Mouse (Mus musculus): ENCODE results near the gene Zfp287. TPM values are rescaled to one million over a fixed set of nuclear protein-coding genes. Genes with fewer than 3 reads are reported as not detected.

Zfp287 gene
- polyA plus RNA-seq, 1 experiment from 2014 or later = 4.7 TPM

DNA sequence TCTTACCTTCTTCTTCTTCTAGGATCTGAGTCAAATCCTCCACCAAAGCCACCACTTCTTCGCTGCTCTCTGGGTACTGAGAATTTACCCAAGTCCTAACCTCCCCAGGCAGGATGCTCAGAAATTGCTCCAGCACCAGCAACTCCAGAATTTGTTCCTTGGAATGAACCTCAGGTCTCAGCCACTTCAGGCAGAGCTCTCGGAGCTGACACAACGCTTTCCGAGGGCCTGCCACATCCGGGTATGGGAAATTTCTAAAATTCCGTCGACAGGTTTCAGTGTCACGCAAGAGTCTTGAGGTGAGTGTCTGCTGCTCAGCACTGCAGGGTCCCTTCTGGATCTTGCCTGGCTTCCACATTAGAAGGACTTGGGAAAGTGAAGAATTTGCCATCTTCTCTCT lies 3.4 kb downstream of the Zfp287 start:
- H3K4me1 ChIP-seq (ENCODE audit: control insufficient read depth, insufficient read depth, low read length) = no peaks in the 10 kb centered on the region
- ATAC-seq = no peak
- no peak overlapping the region for H3K9ac ChIP-seq (ENCODE audit: low read depth, low read length)
- H3K9me3 ChIP-seq (ENCODE audit: control insufficient read depth, low read length) = no peaks in the 10 kb centered on the region
- no peaks in the 10 kb centered on the region for H3K27me3 ChIP-seq (replicated peaks; ENCODE audit: control insufficient read depth, insufficient read depth, low read length)
- no peak overlapping the region for H3K4me3 ChIP-seq (ENCODE audit: low read length)
- no peak overlapping the region for H3K4me2 ChIP-seq (ENCODE audit: low read depth, low read length)
- no peaks in the 10 kb centered on the region; the same call in 1 of the 2 replicates for H3K36me3 ChIP-seq (ENCODE audit: control insufficient read depth, insufficient read depth, low read length)
- H3K27ac ChIP-seq (ENCODE audit: low read length) = no peak overlapping the region
- 93% methylated on average over 8 of the region's 8 CpGs for WGBS

DNA sequence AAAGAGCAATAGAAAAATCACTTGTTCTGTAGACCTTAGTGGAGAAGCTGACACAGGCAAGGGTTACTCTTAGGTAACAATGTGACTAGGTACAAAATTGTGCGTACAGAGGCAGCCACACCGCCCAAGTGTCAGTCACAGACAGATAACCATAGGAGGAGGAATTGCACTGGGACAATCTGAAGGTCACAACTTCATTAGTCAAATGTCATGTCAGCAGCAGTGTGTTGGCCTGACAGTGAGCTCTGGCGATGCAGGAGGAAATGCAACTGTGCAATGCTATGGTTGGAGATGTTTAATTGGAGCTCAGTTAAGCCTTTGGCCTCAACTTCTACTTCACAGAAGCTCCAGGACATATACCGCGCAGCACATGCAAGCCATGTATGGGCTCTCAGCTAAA lies 21.0 kb downstream of the Zfp287 start:
- WGBS = 75% methylated on average over 5 of the region's 5 CpGs
- no peak for ATAC-seq
- no peak overlapping the region for H3K4me2 ChIP-seq (ENCODE audit: low read depth, low read length)

DNA sequence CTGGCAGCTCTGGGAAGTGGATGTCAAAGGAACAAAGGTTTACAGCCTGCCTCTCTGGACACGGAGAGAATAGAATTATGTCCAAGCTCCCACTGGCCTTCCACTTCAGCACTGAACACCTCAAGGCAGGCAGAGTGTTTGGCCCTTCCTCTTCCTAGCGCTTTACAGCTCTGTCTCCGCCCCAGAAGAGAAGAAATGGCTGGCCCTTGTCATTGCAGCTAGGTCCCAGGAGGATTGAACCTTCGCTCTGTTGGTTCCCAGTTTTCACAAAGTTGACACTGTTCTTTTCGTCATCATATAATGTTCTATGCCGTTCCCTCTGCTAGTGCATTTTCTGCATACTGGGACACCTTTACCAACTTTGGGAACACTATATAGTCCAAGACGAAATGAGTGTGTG lies 23.5 kb downstream of the Zfp287 start:
- Histone ChIP-seq H3K27ac (ENCODE audit: low read length) (no peak overlapping the region), H3K9ac (ENCODE audit: low read depth, low read length) (no peak overlapping the region), H3K9me3 (ENCODE audit: control insufficient read depth, low read length) (no peaks in the 10 kb centered on the region), H3K27me3 (replicated peaks; ENCODE audit: control insufficient read depth, insufficient read depth, low read length) (no peaks in the 10 kb centered on the region), H3K4me3 (ENCODE audit: low read length) (no peak overlapping the region), H3K4me1 (ENCODE audit: control insufficient read depth, insufficient read depth, low read length) (no peaks in the 10 kb centered on the region), H3K4me2 (ENCODE audit: low read depth, low read length) (no peak overlapping the region), H3K36me3 (ENCODE audit: control insufficient read depth, insufficient read depth, low read length) (no peaks in the 10 kb centered on the region)
- no peak for ATAC-seq
- WGBS = 81% methylated on average over 7 of the region's 7 CpGs

More for the DNA sequence above, 21.0 kb downstream of the Zfp287 start:
- Histone ChIP-seq H3K36me3 (ENCODE audit: control insufficient read depth, insufficient read depth, low read length) (peaks cover 7% of the 10 kb centered on the region; the same call in 1 of the 2 replicates), H3K9ac (ENCODE audit: low read depth, low read length) (no peak overlapping the region), H3K4me1 (ENCODE audit: control insufficient read depth, insufficient read depth, low read length) (no peaks in the 10 kb centered on the region), H3K27ac (ENCODE audit: low read length) (no peak overlapping the region), H3K27me3 (replicated peaks; ENCODE audit: control insufficient read depth, insufficient read depth, low read length) (no peaks in the 10 kb centered on the region), H3K4me3 (ENCODE audit: low read length) (no peak overlapping the region), H3K9me3 (ENCODE audit: control insufficient read depth, low read length) (no peaks in the 10 kb centered on the region)

DNA sequence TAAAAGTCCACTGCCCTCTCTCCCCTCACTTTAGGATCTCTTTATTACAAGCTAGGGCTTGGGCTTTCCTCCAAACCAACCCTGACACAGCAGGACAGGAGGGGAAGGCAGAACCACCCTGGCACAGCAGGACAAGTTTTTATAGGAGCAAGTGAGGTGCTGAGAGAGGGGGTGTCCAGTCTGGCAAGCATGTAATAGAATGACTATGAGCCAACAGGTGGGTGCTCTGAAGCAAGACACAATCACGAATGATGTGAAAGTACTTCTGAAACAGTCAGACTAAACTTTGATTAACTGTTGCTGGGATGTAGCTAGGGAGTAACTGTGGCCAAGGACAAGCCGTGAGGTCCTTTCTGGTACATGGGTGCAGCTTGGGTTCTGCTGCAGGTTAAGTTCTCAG lies 25.6 kb downstream of the Zfp287 start:
- Histone ChIP-seq H3K4me1 (ENCODE audit: control insufficient read depth, insufficient read depth, low read length) (no peaks in the 10 kb centered on the region), H3K4me3 (ENCODE audit: low read length) (no peak overlapping the region), H3K27ac (ENCODE audit: low read length) (no peak overlapping the region), H3K9me3 (ENCODE audit: control insufficient read depth, low read length) (no peaks in the 10 kb centered on the region), H3K9ac (ENCODE audit: low read depth, low read length) (no peak overlapping the region), H3K27me3 (replicated peaks; ENCODE audit: control insufficient read depth, insufficient read depth, low read length) (no peaks in the 10 kb centered on the region), H3K36me3 (ENCODE audit: control insufficient read depth, insufficient read depth, low read length) (no peaks in the 10 kb centered on the region), H3K4me2 (ENCODE audit: low read depth, low read length) (no peak overlapping the region)
- WGBS = 80% methylated on average over 2 of the region's 2 CpGs
- ATAC-seq = no peak

DNA sequence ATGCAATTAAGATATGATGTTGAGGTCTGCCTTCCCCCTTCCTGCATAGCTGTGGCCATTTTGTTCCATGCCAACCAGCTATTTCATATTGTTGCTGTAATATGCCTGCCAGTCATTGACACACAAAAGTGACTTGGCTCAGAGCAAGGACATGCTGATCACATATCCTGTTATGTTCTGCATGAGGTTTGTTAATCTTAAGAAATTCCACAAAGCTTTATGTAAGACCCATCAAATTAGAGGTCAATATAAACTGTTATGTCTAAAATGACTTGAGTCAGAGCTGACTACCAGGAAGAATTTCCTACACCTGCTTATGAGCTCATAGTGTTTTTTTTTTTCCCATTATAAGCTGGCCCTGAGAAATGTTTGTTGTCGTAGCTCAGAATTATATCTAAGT lies 30.5 kb downstream of the Zfp287 start:
- no peak for ATAC-seq
- Histone ChIP-seq H3K4me3 (ENCODE audit: low read length) (no peak overlapping the region), H3K9me3 (ENCODE audit: control insufficient read depth, low read length) (no peaks in the 10 kb centered on the region), H3K4me1 (ENCODE audit: control insufficient read depth, insufficient read depth, low read length) (no peaks in the 10 kb centered on the region), H3K27me3 (replicated peaks; ENCODE audit: control insufficient read depth, insufficient read depth, low read length) (no peaks in the 10 kb centered on the region), H3K36me3 (ENCODE audit: control insufficient read depth, insufficient read depth, low read length) (no peaks in the 10 kb centered on the region), H3K4me2 (ENCODE audit: low read depth, low read length) (no peak overlapping the region), H3K27ac (ENCODE audit: low read length) (no peak overlapping the region), H3K9ac (ENCODE audit: low read depth, low read length) (no peak overlapping the region)
- WGBS = 58% methylated on average over 1 of the region's 1 CpGs

DNA sequence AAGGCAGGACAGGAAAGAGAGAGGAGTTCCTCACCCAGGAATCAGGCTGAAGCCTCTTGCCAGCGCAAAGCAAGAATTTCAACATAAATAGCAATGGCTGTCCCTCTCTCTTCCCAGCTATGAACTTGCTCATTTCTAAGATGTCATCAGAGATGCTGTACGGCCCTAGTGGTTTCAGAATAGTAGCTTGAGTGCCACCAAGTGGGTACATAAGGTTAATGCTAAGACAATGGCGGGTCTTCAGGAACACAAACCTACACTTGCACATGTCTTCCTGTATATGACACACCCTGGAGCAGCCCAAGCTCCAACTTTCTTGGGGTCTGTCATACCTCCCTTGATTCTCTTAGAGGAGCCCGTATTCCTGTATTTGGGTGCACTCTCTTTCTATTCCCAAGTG lies 32.0 kb downstream of the Zfp287 start:
- H3K27ac ChIP-seq (ENCODE audit: low read length) = no peak overlapping the region
- ATAC-seq = no peak
- H3K36me3 ChIP-seq (ENCODE audit: control insufficient read depth, insufficient read depth, low read length) = no peaks in the 10 kb centered on the region
- H3K4me2 ChIP-seq (ENCODE audit: low read depth, low read length) = no peak overlapping the region
- H3K9me3 ChIP-seq (ENCODE audit: control insufficient read depth, low read length) = no peaks in the 10 kb centered on the region; the same call in 1 of the 2 replicates
- H3K4me3 ChIP-seq (ENCODE audit: low read length) = no peak overlapping the region
- H3K27me3 ChIP-seq (replicated peaks; ENCODE audit: control insufficient read depth, insufficient read depth, low read length) = no peaks in the 10 kb centered on the region
- H3K4me1 ChIP-seq (ENCODE audit: control insufficient read depth, insufficient read depth, low read length) = no peaks in the 10 kb centered on the region
- WGBS = 65% methylated on average over 4 of the region's 4 CpGs
- no peak overlapping the region for H3K9ac ChIP-seq (ENCODE audit: low read depth, low read length)

DNA sequence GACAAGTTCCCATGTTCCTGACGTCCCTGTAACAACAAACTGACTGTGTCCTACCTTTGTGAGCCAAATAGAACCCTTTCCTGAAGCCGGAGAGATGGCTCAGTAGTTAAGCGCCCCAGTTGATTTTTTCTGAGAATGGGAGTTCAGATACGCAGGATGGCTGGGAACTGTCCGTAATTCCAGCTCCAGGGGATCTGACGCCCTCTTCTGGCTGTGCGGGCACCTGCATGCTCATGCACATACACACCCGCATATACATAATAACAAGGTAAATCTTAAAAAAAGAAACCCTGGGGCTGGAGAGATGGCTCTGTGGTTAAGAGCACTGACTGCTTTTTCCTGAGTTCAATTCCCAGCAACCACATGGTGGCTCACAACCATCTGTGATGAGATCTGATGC lies 36.6 kb downstream of the Zfp287 start:
- ATAC-seq = no peak
- Histone ChIP-seq H3K4me1 (ENCODE audit: control insufficient read depth, insufficient read depth, low read length) (no peaks in the 10 kb centered on the region), H3K4me2 (ENCODE audit: low read depth, low read length) (no peak overlapping the region), H3K4me3 (ENCODE audit: low read length) (no peak overlapping the region), H3K36me3 (ENCODE audit: control insufficient read depth, insufficient read depth, low read length) (no peaks in the 10 kb centered on the region), H3K9me3 (ENCODE audit: control insufficient read depth, low read length) (no peaks in the 10 kb centered on the region; the same call in 1 of the 2 replicates), H3K27ac (ENCODE audit: low read length) (no peak overlapping the region), H3K27me3 (replicated peaks; ENCODE audit: control insufficient read depth, insufficient read depth, low read length) (no peaks in the 10 kb centered on the region), H3K9ac (ENCODE audit: low read depth, low read length) (no peak overlapping the region)
- WGBS = 93% methylated on average over 8 of the region's 8 CpGs

DNA sequence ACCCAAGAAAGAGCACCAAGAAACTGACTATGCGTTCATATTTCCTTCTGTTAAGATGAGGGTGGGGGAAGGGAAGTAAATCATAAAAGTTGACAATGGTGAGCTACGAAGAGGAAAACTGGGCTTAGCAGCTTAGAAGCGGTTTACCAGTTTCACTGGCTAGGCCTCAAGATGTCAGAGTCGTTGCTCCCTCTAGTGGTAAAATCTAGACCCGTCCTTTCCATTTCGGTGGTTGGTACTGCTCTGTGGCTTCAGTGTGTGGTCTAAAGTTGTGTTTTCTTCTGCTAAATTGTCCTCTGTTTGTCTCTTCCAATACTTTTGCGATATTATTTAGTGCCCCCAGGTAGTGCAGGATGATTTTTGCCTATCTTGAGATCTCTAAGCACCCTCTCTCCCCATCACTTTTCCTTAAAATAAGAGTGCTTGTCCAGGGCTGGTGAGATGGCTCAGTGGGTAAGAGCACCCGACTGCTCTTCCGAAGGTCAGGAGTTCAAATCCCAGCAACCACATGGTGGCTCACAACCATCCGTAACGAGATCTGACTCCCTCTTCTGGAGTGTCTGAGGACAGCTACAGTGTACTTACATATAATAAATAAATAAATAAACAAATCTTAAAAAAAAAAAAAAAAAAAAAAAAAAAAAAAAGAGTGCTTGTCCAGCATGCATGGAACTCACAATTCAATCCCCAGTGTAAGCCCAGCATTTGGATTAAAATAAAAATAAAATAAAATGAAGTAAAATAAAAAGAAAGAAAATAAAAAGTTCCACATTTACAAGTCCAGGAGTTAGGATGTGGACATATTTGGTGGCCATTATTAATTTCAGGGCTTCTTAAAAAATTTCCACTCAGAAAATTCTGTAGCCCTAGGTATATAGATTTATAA lies 38.2 kb downstream of the Zfp287 start:
- Histone ChIP-seq H3K36me3 (ENCODE audit: control insufficient read depth, insufficient read depth, low read length) (no peaks in the 10 kb centered on the region), H3K9me3 (ENCODE audit: control insufficient read depth, low read length) (no peaks in the 10 kb centered on the region; the same call in 1 of the 2 replicates), H3K4me3 (ENCODE audit: low read length) (no peak overlapping the region), H3K27ac (ENCODE audit: low read length) (no peak overlapping the region), H3K4me2 (ENCODE audit: low read depth, low read length) (no peak overlapping the region), H3K27me3 (replicated peaks; ENCODE audit: control insufficient read depth, insufficient read depth, low read length) (no peaks in the 10 kb centered on the region), H3K9ac (ENCODE audit: low read depth, low read length) (no peak overlapping the region), H3K4me1 (ENCODE audit: control insufficient read depth, insufficient read depth, low read length) (no peaks in the 10 kb centered on the region)
- ATAC-seq = peak; percentile 77
- 27% methylated on average over 9 of the region's 11 CpGs for WGBS

DNA sequence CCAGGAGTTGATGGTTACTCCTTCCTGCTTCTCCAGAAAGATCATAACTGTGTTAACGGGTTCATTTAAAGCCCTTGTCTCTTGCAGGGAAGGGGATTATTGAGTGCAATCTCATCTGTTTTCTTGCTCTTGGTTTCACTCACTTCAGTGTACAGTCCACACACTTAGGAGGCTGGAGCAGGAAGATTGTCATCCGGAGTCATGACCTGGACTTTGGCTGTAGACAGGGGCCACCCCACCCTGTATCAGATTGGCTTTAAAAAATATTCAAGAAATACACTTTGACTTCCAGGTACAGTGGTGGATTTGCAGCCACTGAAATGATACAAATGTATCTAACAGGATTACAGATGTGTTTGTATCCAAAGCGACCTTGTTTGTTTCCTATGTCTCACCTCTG lies 40.1 kb downstream of the Zfp287 start:
- WGBS = 74% methylated on average over 3 of the region's 3 CpGs
- Histone ChIP-seq H3K4me3 (ENCODE audit: low read length) (no peak overlapping the region), H3K27ac (ENCODE audit: low read length) (no peak overlapping the region), H3K4me1 (ENCODE audit: control insufficient read depth, insufficient read depth, low read length) (no peaks in the 10 kb centered on the region), H3K36me3 (ENCODE audit: control insufficient read depth, insufficient read depth, low read length) (no peaks in the 10 kb centered on the region), H3K27me3 (replicated peaks; ENCODE audit: control insufficient read depth, insufficient read depth, low read length) (no peaks in the 10 kb centered on the region), H3K9me3 (ENCODE audit: control insufficient read depth, low read length) (no peaks in the 10 kb centered on the region; the same call in 1 of the 2 replicates), H3K4me2 (ENCODE audit: low read depth, low read length) (no peak overlapping the region), H3K9ac (ENCODE audit: low read depth, low read length) (no peak overlapping the region)
- peak; percentile 80; the same call in 1 of the 2 replicates for ATAC-seq
